Mouse (Mus musculus) megakaryocyte-erythroid progenitor cell, adult 5-6 weeks (primary cell): ENCODE measurements at regions not wholly inside any gene's neighbourhood (a gene's known extent, or its start where the extent isn't known, plus 50 kb on each side); places are given as distances from the start of the nearest gene placed in this dataset.

Experiments used
- ATAC-seq: replicated peaks from 2 replicates; pipeline ENCODE4 v1.8.0; 2016; ENCODE audit warnings: mild to moderate bottlenecking, inconsistent platforms; ENCODE audit not compliant: severe bottlenecking, poor library complexity, low FRiP score, low TSS enrichment

DNA sequence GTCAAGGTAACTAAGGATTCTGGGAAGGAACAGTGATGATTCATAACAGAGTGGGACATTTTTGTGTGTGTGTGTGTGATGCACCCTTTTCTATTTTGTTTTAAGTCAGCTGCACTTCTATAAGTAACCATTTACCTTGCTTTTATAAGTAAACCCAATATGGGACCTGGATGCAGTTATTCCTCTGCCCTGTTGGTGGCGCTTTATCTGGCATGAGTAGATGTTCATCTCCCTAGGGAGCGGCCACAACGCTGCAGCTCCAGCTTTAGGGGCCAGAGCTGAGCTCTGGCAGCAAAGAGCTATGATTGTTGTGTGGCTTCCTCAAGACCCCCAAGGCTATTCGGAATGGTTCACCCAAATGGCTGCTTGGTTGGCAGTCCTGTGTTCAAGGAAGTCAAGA is 334.5 kb upstream of the Trpc7 start:
- ATAC-seq, result no peak

GRCm38 (mm10) chr13:57221092-57221491 is 325.3 kb upstream of the Trpc7 start:
- no peak for ATAC-seq

DNA sequence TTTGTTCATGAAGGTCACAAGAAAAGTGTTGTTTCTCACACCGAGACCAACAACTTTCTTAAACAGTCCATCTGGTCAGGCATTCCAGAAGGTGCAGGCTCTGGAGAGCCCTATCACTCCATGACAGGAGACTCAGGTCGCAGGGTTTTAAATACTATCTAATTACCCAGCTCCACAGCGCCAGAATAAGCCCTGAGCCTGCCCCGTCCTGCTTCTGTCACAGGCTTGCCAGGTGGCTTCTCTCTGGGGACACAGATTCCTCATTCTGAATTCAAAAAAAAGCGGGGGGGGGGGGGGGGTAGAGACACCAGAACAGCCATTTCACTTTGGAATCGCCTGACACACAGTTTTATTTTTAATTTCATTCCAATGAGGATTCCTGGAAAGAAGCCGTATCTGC is 320.4 kb upstream of the Trpc7 start:
- no peak for ATAC-seq

GRCm38 (mm10) chr13:57212251-57212650 is 316.5 kb upstream of the Trpc7 start:
- ATAC-seq, result no peak

- ATAC-seq, result no peak
These were observed 295.4 kb upstream of the Trpc7 start for GRCm38 (mm10) chr13:57191195-57191594.

DNA sequence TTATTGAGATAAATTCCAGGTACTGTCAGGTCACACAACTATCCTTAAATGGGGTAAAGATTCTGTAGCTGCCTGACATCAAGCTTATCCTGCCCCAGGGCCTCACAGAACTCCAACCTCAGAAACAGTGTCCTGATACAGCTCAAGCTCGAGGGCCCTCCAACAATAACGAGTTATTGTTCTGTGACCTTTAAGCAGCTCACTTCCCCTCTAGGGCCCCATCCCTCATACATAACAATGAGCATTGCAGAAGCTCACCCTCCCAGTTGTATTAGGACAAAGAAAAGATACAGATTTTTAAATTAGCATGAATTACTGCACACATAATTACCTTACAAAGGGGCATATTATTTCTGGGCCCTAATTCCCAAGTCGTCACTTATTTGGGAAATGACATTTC is 293.5 kb upstream of the Trpc7 start:
- ATAC-seq, result no peak

DNA sequence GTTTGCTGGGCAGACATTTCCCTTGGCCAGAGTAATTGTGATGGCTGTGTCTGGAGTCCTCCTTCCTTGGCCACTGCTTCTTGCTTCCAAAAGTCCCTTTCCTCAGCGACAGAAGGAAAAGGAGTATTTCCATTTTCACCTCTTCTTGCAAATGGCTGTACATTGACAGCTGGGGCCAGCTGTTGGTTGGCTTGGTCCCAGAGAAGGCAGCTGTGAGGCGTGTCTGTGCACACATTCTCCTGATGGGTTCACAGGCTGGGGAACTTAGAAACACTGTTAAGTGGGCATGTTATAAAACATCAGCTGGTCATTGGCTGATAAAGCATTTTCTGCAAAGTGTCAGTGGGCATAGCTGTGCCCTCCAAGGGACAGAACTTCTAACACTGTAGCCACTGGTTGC is 290.4 kb upstream of the Trpc7 start:
- no peak for ATAC-seq

DNA sequence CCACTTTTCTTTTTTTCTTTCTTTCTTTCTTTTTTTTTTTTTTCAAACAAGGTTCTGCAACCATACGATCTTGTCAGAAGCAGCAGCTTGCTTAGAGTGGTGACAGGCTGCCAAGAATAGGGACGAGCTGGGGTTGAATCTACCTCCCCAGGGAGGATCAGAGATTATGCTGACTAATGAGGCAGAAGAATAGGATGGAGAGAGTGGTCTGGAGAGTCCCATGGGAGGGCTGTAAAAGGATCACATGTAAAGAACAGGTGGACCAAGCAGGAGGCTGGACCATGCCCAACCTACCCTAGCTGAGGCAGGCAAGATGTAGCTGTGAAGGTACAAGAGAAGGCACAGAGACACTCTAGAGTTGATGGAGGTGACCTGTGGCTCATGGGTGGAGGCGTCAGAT is 274.4 kb upstream of the Trpc7 start:
- no peak for ATAC-seq

- ATAC-seq, result no peak
These were observed 273.8 kb upstream of the Trpc7 start for GRCm38 (mm10) chr13:57169621-57170020.

GRCm38 (mm10) chr13:57165367-57165766 is 269.6 kb upstream of the Trpc7 start:
- ATAC-seq, result no peak

GRCm38 (mm10) chr13:57152787-57153186 is 257.0 kb upstream of the Trpc7 start:
- no peak for ATAC-seq

- no peak for ATAC-seq
These were observed 251.8 kb upstream of the Trpc7 start for GRCm38 (mm10) chr13:57147623-57148022.

- no peak for ATAC-seq
These were observed 250.9 kb upstream of the Trpc7 start for GRCm38 (mm10) chr13:57146708-57147107.

DNA sequence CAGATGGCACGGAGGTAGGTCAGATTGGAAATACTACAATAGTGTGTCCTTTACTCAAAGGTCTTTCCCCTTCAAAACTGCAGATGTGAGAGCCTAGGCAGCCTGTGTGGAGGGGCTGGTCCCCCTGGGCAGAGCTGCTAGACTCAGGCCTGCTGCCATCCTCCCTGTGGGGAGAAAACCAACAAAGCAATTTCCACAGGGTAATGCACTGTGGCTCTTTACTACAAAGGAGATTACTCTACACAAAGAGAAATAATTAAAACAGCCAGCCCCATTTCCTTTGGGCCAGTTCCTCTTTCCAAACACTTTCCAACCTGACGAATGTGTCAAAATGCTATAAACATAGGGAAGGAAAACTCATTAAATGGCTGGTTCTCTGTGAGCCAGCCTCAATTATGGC is 250.0 kb upstream of the Trpc7 start:
- no peak for ATAC-seq

- ATAC-seq, result no peak
These were observed 247.1 kb upstream of the Trpc7 start for GRCm38 (mm10) chr13:57142851-57143250.

DNA sequence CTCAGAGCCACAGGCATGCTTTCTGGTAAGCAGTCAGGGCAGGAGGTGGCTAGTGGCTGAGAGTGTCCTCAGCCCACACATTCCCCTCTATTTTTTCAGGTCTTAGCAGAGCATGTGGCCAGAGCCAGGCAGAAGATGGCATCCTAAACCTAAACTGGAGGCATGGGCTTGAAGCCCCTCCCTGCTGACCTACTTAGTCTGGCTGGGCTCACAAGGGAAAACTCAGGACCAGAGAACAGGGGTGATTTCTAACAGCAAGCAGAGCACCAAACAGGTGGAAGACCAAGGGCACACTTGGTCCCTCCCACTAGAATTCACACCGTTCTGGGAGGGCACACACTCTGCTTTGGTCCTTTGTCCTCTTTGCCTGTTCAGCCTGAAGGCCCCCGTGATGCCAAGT is 246.6 kb upstream of the Trpc7 start:
- ATAC-seq, result no peak

DNA sequence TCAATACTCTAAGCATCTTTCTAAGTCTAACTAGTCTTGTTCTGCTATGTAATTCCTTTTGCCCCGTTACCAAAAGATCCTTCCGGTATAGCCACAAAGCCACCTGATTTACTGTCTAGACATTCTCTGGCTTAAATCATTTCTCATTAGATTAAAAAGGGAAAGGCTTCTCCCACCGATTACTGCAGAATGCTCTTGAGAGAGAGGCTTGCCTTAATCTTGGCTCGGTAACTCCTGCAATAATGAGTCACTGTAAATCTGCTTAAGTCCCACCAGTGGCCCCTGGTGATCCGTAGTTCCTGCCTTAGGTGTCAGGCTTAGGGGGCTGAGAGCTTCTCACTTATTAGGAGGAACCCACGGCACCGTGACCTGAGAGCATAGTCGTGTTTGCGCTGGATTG is 220.1 kb upstream of the Trpc7 start:
- no peak for ATAC-seq

GRCm38 (mm10) chr13:57107956-57108355 is 212.2 kb upstream of the Trpc7 start:
- no peak for ATAC-seq

- ATAC-seq, result no peak
These were observed 203.8 kb upstream of the Trpc7 start for GRCm38 (mm10) chr13:57099601-57100000.

- ATAC-seq, result no peak
These were observed 196.1 kb upstream of the Trpc7 start for GRCm38 (mm10) chr13:57091886-57092285.

DNA sequence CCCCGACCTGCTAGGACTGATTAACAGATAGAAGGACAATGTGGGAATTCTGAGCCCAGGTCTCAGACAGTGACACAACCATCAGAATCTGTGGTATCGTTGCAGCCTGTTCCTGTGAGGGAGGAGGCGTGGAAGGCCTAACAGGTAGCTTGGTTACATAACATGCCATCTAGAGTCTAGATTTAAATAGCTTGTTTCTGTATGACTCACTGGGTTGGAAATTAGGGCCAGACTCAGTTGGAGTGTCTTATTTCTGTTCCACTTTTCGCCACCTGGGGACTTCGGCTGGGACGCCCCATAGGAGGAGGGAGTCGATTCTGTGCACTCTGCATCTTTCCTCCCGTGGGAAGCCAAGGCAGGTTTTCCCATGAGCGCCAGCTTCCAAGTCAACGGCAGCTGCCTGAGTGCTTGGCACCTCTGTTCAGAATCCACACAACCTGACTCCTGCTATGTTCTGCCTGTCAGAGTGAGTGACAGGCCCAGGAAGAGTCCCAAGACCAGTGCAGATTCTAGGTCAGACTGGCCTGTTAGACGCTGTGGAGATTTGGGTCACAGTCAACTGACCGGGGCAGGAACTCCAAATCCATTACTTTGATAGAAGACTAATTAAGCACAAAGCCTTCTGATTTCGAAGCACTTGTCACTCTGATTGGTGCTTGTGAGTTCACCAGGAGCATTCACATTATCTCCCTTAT is 193.7 kb upstream of the Trpc7 start:
- no peak for ATAC-seq

GRCm38 (mm10) chr13:57087966-57088365 is 192.2 kb upstream of the Trpc7 start:
- ATAC-seq, result no peak
